Mouse (Mus musculus): ENCODE data around the gene Muc13.

The Muc13 gene

DNA sequence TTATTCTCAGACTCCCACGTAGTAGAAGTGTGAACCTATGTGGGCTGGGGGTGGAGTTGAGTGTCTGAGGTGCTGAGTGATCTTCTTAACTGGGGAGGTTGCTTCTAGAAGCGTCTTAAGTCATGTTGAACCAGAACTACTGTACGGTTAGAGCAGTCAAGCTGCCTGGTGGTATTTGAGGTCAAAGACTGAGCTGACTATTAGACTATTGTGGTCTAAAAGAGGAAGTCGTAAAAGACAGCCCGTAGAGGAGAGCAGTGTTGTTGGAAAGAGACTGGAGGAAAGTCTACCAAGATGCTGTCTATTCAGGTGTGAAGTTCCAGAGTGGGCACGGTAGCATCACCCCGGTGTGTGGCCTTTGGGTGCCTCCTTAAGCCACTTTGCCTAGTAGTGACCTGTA, 24.0 kb upstream of the Muc13 start:
- DNase-seq (ENCODE audit: low read depth, low spot score), result no peak

DNA sequence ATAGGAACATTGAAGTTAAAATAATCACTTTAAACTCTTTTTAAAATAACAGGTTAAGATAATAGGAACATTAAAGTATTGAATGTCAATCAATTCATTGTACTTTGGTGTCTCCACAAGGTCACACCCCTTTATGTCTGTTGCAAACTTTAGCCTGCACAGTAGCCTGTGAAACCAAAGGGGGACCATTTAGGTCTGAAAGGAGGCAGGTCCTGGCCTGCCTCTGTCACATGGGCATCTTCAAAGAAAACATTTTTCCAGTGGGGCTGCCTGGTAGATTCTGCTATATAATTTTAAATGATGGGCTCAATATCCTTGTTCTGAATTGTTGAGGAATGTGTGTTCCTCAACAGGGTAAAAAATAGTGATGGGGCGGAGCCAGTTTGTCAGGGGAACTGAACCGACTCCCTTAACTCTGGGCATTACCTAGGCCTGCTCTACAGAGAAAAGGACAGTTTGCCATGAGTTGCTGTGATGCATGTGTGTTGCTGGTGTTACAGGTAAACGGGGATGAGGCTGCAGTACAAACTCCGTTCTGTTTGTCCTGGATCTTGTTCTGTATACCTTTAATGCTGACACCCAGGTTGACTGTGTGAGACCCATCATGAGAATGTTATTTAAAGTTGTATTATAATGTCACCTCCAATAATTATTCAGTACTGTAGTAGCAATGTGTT, 22.9 kb upstream of the Muc13 start:
- DNase-seq (ENCODE audit: low read depth, low spot score), result no peak

DNA sequence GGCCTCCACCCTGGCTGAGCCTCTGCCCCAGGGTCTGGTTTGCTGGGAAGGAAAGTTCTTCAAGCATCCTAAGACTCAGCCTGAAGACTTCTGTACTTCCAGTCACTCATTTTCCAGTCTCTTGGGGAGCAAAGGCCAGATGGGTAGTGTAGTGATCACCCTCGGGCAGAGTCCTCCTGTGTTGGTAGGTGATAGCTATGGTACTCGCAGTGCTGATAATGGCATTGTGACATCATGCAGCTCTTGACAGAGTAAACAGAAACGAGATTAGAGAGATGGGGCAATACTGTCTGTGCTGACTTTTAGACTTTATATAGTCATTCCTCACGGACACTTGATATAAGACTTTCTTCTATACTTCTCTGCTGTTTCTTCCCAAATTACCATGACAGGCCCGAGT, 21.0 kb upstream of the Muc13 start:
- no peak for DNase-seq (ENCODE audit: low read depth, low spot score)

DNA sequence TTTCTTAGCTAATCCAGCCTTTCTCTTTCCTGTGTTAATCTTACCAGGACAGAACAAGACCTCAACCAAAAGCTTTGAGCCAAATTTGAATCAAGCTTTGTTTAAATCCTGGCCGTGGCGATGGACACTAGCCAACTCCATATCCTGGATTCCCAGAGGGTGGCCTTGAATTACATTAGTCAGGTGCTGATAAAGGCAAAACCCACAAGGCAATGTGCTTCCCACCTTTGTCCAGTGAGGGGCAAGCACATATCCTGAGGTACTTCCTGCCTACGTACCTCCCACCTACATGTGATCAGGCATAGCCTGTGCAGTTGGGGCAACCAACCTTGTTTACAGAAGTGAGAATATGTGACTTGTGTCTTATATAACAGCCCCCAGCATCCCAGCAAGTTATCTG, 18.9 kb upstream of the Muc13 start:
- DNase-seq (ENCODE audit: low read depth, low spot score), result no peak

DNA sequence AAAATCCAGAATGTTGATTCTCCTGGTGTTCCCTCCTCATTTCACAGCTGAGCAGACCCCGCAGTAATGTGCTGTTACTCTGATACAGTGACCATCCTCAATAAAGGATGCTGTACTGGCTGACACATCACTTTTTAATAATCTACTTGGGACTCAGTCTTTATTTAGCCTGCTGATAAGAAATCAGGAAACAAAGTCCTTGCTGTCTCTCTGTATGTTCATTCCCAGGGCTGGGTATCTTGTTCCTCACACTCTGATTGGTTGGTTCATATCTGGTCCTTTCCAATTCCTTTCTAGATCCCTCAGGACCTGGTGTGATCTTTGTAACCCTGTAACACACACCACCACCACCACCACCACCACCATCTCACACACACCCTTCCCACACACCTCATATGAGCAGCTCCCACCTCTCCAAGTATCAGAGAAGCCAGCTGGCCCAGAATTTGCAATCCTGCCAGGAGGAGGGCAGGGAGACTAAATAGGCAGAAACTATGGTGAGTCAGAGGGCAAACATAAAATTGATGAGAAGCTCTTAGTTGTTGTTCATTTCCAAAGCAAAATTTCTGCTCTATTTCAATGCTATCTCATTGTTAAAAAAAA, 18.0 kb upstream of the Muc13 start:
- DNase-seq (ENCODE audit: low read depth, low spot score), result no peak

DNA sequence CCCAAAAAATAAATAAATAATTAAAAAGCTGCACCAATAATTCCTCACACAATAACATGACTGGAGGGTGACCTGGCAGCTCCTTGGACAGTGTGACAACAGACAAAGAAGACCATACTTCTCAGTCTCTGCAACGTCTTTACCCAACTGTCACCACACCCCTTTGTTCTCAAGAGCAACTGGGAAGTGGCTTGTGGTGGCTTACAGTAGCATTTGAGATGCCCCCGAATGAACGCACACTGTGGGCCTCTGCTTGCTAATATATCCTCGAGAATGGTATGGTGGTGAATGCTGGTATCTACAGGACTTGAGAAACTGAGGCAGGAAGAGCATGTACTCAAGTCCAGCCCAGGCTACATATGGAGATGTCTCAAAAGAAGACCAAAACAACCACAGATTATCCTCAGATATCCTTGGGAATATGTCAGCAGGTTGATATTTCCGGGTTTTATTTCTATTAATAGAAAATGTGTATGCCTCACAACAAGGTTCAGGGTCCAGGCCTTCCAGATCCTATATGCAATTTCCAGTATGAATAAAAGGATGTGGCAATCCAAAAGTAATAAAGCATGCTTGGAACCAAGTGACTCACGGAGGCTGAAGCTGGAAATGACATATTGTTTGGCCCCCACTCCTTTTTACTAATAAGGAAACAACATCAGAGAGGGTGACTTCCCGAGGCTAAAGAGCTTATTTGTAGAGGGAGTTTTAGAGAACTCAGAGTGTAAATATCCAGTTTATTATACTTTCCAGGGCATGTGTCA, 16.9 kb upstream of the Muc13 start:
- no peak for DNase-seq (ENCODE audit: low read depth, low spot score)

DNA sequence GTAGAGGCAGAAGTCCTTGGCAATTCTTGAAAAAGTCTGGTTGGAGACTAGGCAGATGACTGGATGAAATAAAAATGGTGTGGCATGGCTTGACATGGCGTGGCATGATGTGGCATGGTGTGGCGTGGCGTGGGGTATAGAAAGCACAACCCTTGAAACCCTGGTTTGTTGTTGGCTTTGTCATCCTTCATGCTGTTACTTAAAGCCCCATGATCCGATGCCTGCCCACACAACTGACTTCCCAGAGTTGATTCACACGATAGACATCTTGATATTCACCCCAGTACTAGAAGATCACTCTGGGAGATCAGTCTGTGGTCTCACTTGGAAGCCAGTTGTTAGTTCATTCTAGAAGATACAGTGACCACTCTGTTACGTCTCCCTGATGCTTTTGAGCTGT, 16.2 kb upstream of the Muc13 start:
- no peak for DNase-seq (ENCODE audit: low read depth, low spot score)

DNA sequence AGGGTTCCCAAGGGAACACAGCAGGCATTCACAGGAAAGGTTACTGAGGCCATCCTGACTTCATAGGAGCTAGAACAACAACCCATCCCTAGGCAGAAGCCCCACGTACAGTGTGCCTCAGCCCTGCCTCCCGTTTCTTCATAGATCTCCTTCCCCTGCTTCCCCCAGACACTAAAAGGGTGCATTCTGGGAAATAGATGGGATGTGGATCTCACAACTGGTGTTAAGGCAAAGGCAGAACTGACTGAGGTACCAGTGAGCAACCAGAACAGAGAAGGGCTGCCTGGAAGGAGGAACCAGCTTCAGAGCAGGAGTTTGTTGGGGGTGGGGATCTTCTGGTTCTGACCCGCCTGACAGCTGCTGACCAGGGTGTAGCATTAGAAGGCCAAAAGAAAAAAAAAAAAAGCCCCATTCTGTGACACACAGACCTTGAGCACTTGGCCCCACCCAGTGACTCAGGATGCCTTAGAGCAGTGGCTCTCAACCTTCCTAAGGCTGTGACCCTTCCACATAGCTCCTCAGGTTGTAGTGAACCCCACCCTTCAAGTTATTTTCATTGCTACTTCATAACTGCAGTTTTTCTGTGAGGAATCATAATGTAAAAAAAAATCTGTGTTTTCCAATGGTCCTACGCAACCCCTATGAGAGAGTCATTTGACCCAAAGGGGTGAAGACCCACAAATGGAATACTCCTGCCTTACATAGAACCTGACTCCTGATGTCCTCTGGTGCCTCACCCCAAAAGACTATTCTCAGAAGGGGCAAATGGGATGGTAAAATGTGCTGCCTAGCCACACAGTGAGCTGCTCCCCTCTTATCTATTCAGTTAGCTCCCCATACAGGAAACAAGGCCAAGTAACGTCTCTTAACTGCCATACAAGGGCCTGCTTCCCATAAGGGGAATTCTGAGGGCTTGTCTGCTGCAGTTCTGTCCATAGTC, 11.8 kb upstream of the Muc13 start:
- no peak for DNase-seq (ENCODE audit: low read depth, low spot score)

DNA sequence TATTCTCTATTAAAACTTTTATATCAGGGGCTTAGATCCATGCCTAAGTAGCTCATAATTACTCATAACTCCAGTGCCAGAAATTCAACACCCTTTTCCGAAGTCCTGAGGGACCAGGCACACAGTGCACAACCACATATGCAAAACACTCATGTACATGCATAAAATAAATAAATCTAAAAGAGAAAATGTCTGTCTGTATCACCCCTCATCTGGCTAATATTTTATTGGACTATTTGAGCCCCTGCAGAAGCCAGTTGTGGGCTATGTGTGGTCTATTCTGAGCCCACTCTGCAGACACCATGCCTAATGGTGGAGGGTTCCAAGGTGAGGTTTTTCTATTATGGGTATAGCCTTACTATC, 11.1 kb upstream of the Muc13 start:
- DNase-seq (ENCODE audit: low read depth, low spot score), result no peak

DNA sequence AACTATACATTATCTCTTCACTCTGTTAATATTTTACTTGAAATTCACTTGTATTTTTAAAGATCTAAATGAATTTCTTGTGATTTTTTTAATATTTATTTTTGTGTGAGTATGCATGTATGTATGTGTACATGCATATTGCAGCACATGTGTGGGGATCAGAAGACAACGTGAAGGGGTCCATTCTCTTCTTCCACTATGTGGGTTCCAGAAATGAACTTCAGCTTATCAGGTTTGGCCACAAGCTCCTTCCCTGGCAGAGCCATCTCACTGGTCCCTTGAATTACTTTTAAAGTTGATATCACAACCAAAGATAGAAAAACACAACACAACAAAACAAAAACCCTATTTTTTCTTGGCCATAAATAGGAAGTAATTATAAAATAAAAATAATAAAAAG, 9.3 kb upstream of the Muc13 start:
- DNase-seq (ENCODE audit: low read depth, low spot score), result no peak

DNA sequence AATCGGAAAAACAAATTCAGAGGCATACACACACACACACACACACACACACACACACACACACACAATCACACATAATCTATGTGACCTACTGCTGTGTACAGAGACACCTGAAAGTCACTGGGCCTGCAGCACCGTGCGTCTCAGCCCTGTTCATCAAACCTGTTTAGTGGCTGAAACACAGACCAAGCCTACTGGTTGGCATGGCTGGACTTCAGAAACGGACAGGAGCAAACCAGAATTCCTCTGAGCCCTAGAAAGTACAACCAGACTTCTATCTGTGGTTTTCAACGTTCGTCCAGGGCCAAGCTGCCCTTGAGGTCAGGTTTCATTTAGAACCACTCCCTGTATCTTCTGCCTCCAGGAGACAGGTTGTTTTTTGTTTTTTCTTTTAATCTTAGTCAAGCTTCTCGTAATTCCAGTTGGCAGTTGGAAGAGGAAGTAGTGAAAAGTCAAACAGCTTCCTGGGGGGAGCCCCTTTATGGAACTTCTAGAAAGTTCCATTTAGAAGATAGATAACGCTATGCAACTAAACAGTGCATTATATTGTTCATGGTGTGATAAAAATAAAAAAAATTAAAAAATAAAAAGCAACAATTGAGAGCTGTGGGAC, 8.6 kb upstream of the Muc13 start:
- DNase-seq (ENCODE audit: low read depth, low spot score), result no peak

DNA sequence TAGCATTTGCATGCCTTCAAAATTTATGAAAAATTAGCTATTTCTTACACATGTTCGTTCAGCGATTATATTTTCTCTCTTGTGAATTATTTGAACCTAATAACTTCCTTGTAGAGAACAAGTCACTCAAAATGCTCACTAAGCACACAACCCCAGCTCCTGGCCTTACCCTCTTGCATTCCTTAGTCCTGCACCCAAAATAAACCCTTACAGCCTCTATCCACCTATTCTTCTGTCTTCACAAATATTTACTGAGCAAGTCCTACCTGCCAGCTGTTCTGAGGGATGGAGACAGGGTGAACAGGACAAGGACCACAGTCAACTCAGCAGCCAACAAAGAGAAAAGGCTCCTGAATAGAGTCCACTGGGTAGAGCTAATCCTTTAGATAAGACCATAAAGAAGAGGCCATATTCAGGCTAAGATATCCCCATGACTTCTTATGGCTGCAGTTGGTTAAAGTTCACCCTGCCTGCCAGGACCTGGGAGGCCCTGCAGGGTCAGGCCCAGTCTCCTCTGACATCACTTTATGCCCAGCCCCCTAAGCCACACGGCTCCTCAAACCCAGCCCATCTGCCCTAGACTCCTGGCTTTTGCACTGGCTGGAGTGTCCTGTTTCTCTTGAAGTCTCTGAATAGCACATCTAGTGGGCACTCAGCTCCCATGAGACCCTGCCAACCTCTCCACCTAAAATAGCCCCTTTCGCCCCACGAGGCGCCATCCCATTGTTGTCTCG, 7.0 kb upstream of the Muc13 start:
- DNase-seq (ENCODE audit: low read depth, low spot score), result no peak

DNA sequence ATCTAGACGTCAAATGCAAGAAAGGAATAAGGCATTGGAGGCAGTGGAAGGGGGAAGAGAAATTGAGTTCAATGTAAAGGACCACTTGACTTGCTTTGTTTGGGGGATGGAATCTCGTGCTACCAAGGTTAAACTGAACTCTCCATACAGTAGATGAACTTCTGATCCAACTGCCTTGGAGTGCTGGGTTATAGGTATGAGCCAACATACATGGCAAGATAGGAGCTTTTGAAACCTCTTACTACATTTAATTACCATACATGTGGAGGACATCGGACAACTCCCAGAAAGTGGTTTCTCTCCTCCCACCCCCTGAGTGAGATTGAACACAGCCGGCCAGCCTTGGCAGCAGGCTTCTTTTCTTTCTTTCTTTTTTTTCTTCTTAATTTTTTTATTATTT, 1.3 kb downstream of the Muc13 start:
- DNase-seq (ENCODE audit: low read depth, low spot score), result no peak

DNA sequence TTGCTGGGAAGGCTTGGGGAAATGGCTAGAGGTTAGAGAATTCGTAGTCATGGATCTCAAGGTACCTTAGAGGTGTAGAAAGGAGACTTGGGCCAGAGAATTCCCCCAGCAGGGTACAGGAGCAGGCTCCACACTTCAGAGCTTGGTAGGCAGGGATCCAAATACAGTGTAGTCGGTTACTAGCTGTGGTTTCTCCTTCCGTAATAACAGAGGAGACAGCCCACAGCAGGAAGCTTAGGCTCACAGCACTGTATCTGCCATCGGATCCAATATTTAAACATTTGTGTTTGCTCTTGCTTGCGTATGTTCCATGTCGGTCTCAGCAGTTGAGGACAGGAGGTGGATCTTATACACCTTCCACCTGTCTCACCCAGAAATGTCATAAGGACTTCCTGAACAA, 2.0 kb downstream of the Muc13 start:
- no peak for DNase-seq (ENCODE audit: low read depth, low spot score)

DNA sequence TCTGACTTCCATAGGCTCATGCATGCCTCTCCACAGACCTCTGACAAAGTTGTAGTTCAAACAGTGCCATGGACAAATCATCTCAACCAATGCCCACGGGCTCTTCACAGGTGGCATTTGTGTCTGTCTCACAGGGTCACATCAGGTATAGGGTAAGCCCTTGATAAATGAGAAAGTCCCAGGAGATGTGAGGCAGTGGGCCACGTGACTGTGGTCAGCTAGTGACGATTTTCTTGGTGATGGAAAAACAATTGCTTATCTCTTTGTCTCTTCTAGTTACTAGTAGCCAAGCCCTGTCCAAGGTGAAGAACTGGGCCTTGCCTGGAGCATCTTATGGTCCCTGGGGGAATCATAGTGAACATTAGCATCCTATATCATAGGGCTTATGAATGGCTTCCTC, 2.9 kb downstream of the Muc13 start:
- no peak for DNase-seq (ENCODE audit: low read depth, low spot score)

DNA sequence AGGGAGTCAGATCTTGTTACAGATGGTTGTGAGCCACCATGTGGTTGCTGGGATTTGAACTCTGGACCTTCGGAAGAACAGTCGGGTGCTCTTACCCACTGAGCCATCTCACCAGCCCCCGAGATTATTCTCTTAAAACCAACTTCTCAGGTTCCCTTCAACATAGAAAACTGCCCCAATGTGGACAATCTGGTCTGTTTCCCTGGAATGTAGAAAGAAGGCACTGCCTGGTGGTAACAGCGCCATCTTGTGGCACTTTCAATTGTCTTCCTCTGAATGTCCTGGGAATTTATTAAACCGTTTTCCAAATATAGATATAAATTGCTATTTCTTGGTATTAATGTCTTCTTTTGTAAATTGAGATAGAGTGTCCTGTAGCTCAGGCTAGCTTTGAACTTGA, 4.0 kb downstream of the Muc13 start:
- DNase-seq (ENCODE audit: low read depth, low spot score), result peak; percentile 76

DNA sequence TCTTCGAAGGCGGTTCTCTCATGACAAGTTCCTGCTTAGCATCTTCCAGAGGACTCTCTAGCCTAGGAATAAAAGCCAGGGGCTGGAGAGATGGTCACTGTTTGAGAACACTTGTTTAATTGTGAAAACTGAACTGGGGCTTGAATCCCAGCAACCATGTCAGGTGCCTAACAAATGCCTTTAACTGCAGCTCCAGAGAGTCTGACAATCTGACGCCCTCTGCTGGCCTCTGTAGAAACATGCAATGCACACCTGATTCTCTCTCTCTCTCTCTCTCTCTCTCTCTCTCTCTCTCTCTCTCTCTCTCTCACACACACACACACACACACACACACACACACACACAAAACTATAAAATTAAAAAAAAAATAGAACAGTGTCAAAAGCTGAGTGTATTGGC, 16.2 kb downstream of the Muc13 start:
- no peak for DNase-seq (ENCODE audit: low read depth, low spot score)

DNA sequence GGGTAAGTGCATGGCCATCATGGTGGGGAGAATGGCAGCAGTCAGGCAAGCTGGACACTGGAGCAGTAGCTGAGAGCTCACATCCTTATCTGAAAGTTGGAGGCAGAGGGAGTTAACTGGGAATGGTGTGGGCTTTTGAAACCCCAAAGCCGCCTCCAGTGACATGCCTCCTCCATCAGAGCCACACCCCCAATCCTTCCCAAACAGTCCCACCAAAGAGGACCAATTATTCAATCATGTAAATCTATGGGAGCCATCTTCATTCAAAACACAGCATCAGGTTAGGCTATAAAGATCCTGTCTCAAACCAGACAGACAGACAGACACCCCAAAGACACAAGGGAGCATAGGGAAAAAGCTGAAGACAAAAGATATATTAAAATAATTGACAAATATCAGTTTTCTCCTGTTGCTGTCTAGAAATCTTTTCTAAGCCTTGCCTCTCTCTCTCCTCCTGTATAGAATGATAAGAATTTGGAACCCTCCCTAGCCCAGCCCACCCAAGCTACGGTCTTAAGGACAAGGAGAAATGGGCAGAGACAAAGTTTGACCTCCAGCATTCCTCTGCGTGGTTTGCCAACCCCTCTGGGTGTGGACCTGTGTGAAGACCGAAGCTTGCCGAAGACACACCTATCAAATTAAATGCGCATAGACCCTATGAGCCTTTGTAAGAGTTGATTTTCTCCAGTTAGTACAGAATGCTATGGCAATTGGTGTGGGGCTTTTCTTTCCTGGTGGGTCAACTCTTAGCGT, 24.8 kb downstream of the Muc13 start:
- DNase-seq (ENCODE audit: low read depth, low spot score), result no peak

DNA sequence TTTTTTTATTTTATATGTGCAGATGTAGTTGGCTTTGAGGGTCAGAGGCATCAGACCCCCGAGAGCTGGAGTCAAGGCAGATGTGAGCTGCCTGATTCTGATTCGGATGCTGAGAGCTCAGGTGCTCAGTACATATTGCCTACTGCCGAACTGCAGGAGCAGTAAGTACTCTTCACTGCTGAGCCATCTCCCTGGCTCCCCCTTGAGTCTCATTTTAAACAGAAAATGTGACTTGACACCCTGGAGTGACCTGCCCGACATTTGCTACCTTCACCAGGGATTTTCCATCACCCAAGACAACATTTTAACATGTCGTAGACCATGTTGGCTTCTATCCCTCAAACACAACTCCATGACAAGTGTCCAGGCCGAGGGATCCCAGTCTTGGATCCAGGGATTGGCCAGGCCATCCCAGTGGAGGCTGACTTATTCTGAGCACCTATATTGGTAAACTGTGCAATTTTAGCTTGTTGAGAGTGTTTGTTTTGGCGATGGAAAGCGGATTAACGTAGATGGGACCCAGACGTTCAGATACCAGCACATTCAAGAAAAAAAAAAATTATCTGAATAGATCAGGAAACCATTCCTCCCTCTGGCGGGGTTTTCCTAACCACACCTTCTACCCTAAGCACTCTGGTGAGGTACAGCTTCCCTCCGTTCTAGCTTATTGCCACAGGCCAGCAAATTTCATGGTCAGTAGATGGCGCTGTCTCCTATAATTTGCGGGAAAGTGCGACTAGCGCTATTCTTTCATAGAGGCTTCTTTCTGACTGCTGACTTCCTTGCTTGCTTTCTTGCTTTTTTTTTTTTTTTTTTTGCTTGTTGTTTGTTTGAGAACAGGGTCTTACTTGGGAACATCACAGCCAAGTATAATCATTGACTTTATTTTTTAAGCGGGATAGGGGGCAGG, 26.7 kb downstream of the Muc13 start:
- DNase-seq (ENCODE audit: low read depth, low spot score), result peak; percentile 92

All from forelimb bud, embryonic 11.5 days (tissue).